Mouse (Mus musculus) bone marrow macrophage, adult 2 months (primary cell): ENCODE measurements around the gene Ldlrap1.

Source experiments
- CTCF ChIP-seq: IDR thresholded peaks from 2 replicates; pipeline ENCODE4 v1.5.1; 2012; ENCODE audit warnings: low read depth, mild to moderate bottlenecking, low read length, moderate library complexity
- POLR2A ChIP-seq: IDR thresholded peaks from 2 replicates; pipeline ENCODE4 v1.6.1; 2012; ENCODE audit warnings: mild to moderate bottlenecking, low read depth, low read length, borderline replicate concordance

GRCm38 (mm10) chr4:134725735-134726345 is 42.0 kb downstream of the Ldlrap1 start:
- TF ChIP-seq CTCF, result no peak
- TF ChIP-seq POLR2A, result no peak
